Mouse (Mus musculus) limb, embryonic 14.5 days (tissue): ENCODE results near the gene Rhobtb1. TPM values are rescaled to one million over a fixed set of nuclear protein-coding genes. Genes with fewer than 3 reads are reported as not detected.

Source experiments
- ATAC-seq: fragments of 200-750 bp; cut with Nextera tagmentation; 2 replicates; pipeline ENCODE4 v1.8.0; 2017; ENCODE audit warnings: low read depth, moderate number of reproducible peaks, moderate TSS enrichment; ENCODE audit not compliant: low FRiP score
- DNase-seq: peaks from one replicate; pipeline ENCODE4 v3.0.0-alpha.2; 2015; ENCODE audit warnings: low spot score
- H3K27ac ChIP-seq: fragments of 300-500 bp; sonication (generic); replicated peaks from 2 replicates; pipeline ENCODE4 v1.5.1; 2014; ENCODE audit warnings: low read depth, mild to moderate bottlenecking, low read length, moderate library complexity, mixed read lengths
- H3K27me3 ChIP-seq: fragments of 300-500 bp; sonication (generic); 2 replicates; pipeline ENCODE4 v1.6.1; 2014; ENCODE audit warnings: low read length, mixed read lengths; ENCODE audit not compliant: control insufficient read depth, insufficient read depth
- H3K36me3 ChIP-seq: fragments of 300-500 bp; sonication (generic); 2 replicates; pipeline ENCODE4 v1.6.1; 2014; ENCODE audit warnings: mild to moderate bottlenecking, low read length, moderate library complexity, mixed read lengths; ENCODE audit not compliant: control insufficient read depth, insufficient read depth
- H3K4me1 ChIP-seq: fragments of 300-500 bp; sonication (generic); 2 replicates; pipeline ENCODE4 v1.6.1; 2014; ENCODE audit warnings: antibody characterized with exemption, low read length, mixed read lengths; ENCODE audit not compliant: control insufficient read depth, insufficient read depth
- H3K4me2 ChIP-seq: fragments of 300-500 bp; sonication (generic); replicated peaks from 2 replicates; pipeline ENCODE4 v1.6.1; 2014; ENCODE audit warnings: low read depth, mild to moderate bottlenecking, low read length, moderate library complexity; ENCODE audit not compliant: severe bottlenecking
- H3K4me3 ChIP-seq: fragments of 300-500 bp; sonication (generic); replicated peaks from 2 replicates; pipeline ENCODE4 v1.5.1; 2014; ENCODE audit warnings: low read length
- H3K9ac ChIP-seq: fragments of 300-500 bp; sonication (generic); 2 replicates; pipeline ENCODE4 v1.6.1; 2014; ENCODE audit warnings: mild to moderate bottlenecking, low read depth, low read length, moderate library complexity; ENCODE audit not compliant: severe bottlenecking
- H3K9me3 ChIP-seq: fragments of 300-500 bp; sonication (generic); 2 replicates; pipeline ENCODE4 v1.6.1; 2016; ENCODE audit warnings: low read length; ENCODE audit not compliant: control insufficient read depth
- POLR2A ChIP-seq: fragments of 200-500 bp; IDR thresholded peaks from 2 replicates; pipeline ENCODE4 v1.8.0; 2012; ENCODE audit warnings: inconsistent platforms, mild to moderate bottlenecking, moderate library complexity, borderline replicate concordance; ENCODE audit not compliant: insufficient read depth, insufficient read length; ENCODE audit errors: extremely low read depth
- WGBS: fragments of 180-500 bp; shearing (Covaris S2); extraction: QIAGEN DNeasy Blood & Tissue Kit; methylation state at CpG from one replicate; pipeline ENCODE4 v1.1.7; 2014; 5-methylcytosine and 5-hydroxymethylcytosine counted together
- polyA plus RNA-seq, 2 experiments: library from polyadenylated mRNA; depleted of rRNA in 1 of 2; stranded (reverse) in 1 of 2; unstranded in 1 of 2; fragments of >200 nt; fragmentation: Nextera tagmentation in 1 of 2; extraction: Ambion mirVana in 1 of 2; gene quantifications; 2 replicates each; pipeline versions ENCODE4 v1.2.1 to v1.2.3; 2012 to 2014

The Rhobtb1 gene
- polyA plus RNA-seq, 2 experiments = 17.5 to 35.0 TPM

- Histone ChIP-seq H3K27me3 (no peaks in the 10 kb centered on the region), H3K27ac (no peak overlapping the region), H3K4me3 (no peak overlapping the region), H3K4me1 (no peaks in the 10 kb centered on the region), H3K36me3 (peaks cover 22% of the 10 kb centered on the region), H3K9ac (no peak overlapping the region), H3K9me3 (no peaks in the 10 kb centered on the region), H3K4me2 (no peak overlapping the region)
- whole genome bisulfite sequencing = 85% methylated on average over 8 of the region's 8 CpGs
- ATAC-seq = no peak
- TF ChIP-seq POLR2A = no peak
- DNase-seq = no peak
Observed at GRCm38 (mm10) chr10:69225951-69226350, 74.7 kb downstream of the Rhobtb1 start.

GRCm38 (mm10) chr10:69237185-69237584 lies 86.0 kb downstream of the Rhobtb1 start:
- Histone ChIP-seq H3K9me3 (no peaks in the 10 kb centered on the region), H3K4me3 (no peak overlapping the region), H3K4me2 (no peak overlapping the region), H3K9ac (no peak overlapping the region), H3K36me3 (peaks cover 8% of the 10 kb centered on the region; the same call in 1 of the 2 replicates), H3K27me3 (no peaks in the 10 kb centered on the region), H3K4me1 (no peaks in the 10 kb centered on the region), H3K27ac (no peak overlapping the region)
- 75% methylated on average over 3 of the region's 3 CpGs for WGBS
- TF ChIP-seq POLR2A = no peak
- DNase-seq = no peak
- ATAC-seq = no peak

- no peaks in the 10 kb centered on the region for H3K27me3 ChIP-seq
- no peak for ATAC-seq
- WGBS = 84% methylated on average over 9 of the region's 9 CpGs
- H3K4me3 ChIP-seq = no peak overlapping the region
- no peak for TF ChIP-seq POLR2A
- H3K27ac ChIP-seq = no peak overlapping the region
- peaks cover 8% of the 10 kb centered on the region; the same call in 1 of the 2 replicates for H3K36me3 ChIP-seq
- H3K4me2 ChIP-seq = no peak overlapping the region
- no peaks in the 10 kb centered on the region for H3K4me1 ChIP-seq
- DNase-seq = no peak
- no peaks in the 10 kb centered on the region for H3K9me3 ChIP-seq
- no peak overlapping the region for H3K9ac ChIP-seq
Observed at GRCm38 (mm10) chr10:69237781-69238180, 86.5 kb downstream of the Rhobtb1 start.

GRCm38 (mm10) chr10:69238311-69238710 lies 87.1 kb downstream of the Rhobtb1 start:
- ATAC-seq (peak; percentile 50; the same call in 1 of the 2 replicates), DNase-seq (no peak)
- no peak overlapping the region for H3K4me3 ChIP-seq
- H3K9me3 ChIP-seq = no peaks in the 10 kb centered on the region
- peaks cover 8% of the 10 kb centered on the region; the same call in 1 of the 2 replicates for H3K36me3 ChIP-seq
- TF ChIP-seq POLR2A = no peak
- no peak overlapping the region for H3K9ac ChIP-seq
- H3K27ac ChIP-seq = no peak overlapping the region
- no peaks in the 10 kb centered on the region for H3K4me1 ChIP-seq
- no peaks in the 10 kb centered on the region for H3K27me3 ChIP-seq
- 62% methylated on average over 6 of the region's 6 CpGs for WGBS
- no peak overlapping the region for H3K4me2 ChIP-seq

GRCm38 (mm10) chr10:69240530-69240929 lies 89.3 kb downstream of the Rhobtb1 start:
- DNase-seq (no peak), ATAC-seq (no peak)
- no peak overlapping the region for H3K27ac ChIP-seq
- TF ChIP-seq POLR2A = no peak
- H3K9ac ChIP-seq = no peak overlapping the region
- no peaks in the 10 kb centered on the region for H3K9me3 ChIP-seq
- H3K4me1 ChIP-seq = no peaks in the 10 kb centered on the region
- H3K36me3 ChIP-seq = peaks cover 8% of the 10 kb centered on the region; the same call in 1 of the 2 replicates
- H3K4me2 ChIP-seq = no peak overlapping the region
- 96% methylated on average over 2 of the region's 2 CpGs for WGBS
- H3K27me3 ChIP-seq = no peaks in the 10 kb centered on the region
- no peak overlapping the region for H3K4me3 ChIP-seq

GRCm38 (mm10) chr10:69245151-69245550 lies 93.9 kb downstream of the Rhobtb1 start:
- DNase-seq (no peak), ATAC-seq (no peak)
- Histone ChIP-seq H3K4me1 (0 out of 2 replicates have a peak, but pooled peaks cover 3% of the 10 kb centered on the region), H3K9ac (no peak overlapping the region), H3K36me3 (peaks cover 6% of the 10 kb centered on the region), H3K27ac (no peak overlapping the region), H3K4me3 (no peak overlapping the region), H3K4me2 (no peak overlapping the region), H3K9me3 (no peaks in the 10 kb centered on the region), H3K27me3 (no peaks in the 10 kb centered on the region)
- TF ChIP-seq POLR2A = no peak
- WGBS = 92% methylated on average over 4 of the region's 4 CpGs
